Mouse (Mus musculus): ENCODE results near the gene Arhgap15. TPM values are rescaled to one million over a fixed set of nuclear protein-coding genes. Genes with fewer than 3 reads are reported as not detected.

Arhgap15 gene
- total RNA-seq, 2 experiments from 2014 or later: 9.4 to 9.5 TPM

- Histone ChIP-seq H3K4me3 (no peak overlapping the region), H3K27ac (no peak overlapping the region)
- TF ChIP-seq CTCF (conservative IDR thresholded peaks at IDR 0.05): no peak
- DNase-seq (ENCODE audit: low spot score in 2 of 2): no peak
These were observed 403.7 kb downstream of the Arhgap15 start for GRCm38 (mm10) chr2:44152301-44152700.

- DNase-seq (ENCODE audit: low spot score in 2 of 2): no peak
- no peak overlapping the region for H3K27ac ChIP-seq
- TF ChIP-seq CTCF (conservative IDR thresholded peaks at IDR 0.05): no peak
- H3K4me3 ChIP-seq: no peak overlapping the region
These were observed 411.7 kb downstream of the Arhgap15 start for GRCm38 (mm10) chr2:44160358-44160757.

- no peak for TF ChIP-seq CTCF (conservative IDR thresholded peaks at IDR 0.05)
- Histone ChIP-seq H3K27ac (peak overlapping the region; percentile 60), H3K4me3 (no peak overlapping the region)
- no peak for DNase-seq (ENCODE audit: low spot score in 2 of 2)
These were observed 417.2 kb downstream of the Arhgap15 start for GRCm38 (mm10) chr2:44165789-44166188.

GRCm38 (mm10) chr2:44166716-44167115 is 418.1 kb downstream of the Arhgap15 start:
- no peak for DNase-seq (ENCODE audit: low spot score in 2 of 2)
- Histone ChIP-seq H3K27ac (no peak overlapping the region), H3K4me3 (no peak overlapping the region)
- no peak for TF ChIP-seq CTCF (conservative IDR thresholded peaks at IDR 0.05)

- no peak for TF ChIP-seq CTCF (conservative IDR thresholded peaks at IDR 0.05)
- no peak for DNase-seq (ENCODE audit: low spot score in 2 of 2)
- Histone ChIP-seq H3K4me3 (no peak overlapping the region), H3K27ac (no peak overlapping the region)
These were observed 435.9 kb downstream of the Arhgap15 start for GRCm38 (mm10) chr2:44184476-44184875.

- Histone ChIP-seq H3K27ac (no peak overlapping the region), H3K4me3 (no peak overlapping the region)
- TF ChIP-seq CTCF (conservative IDR thresholded peaks at IDR 0.05): peak; percentile 59
- no peak for DNase-seq (ENCODE audit: low spot score in 2 of 2)
These were observed 442.1 kb downstream of the Arhgap15 start for GRCm38 (mm10) chr2:44190749-44191148.

- TF ChIP-seq CTCF (conservative IDR thresholded peaks at IDR 0.05): no peak
- H3K27ac ChIP-seq: no peak overlapping the region
- H3K4me3 ChIP-seq: no peak overlapping the region
These were observed 443.4 kb downstream of the Arhgap15 start for GRCm38 (mm10) chr2:44192058-44192457.

GRCm38 (mm10) chr2:44215506-44215905 is 466.9 kb downstream of the Arhgap15 start:
- Histone ChIP-seq H3K4me3 (no peak overlapping the region), H3K27ac (no peak overlapping the region)
- TF ChIP-seq CTCF (conservative IDR thresholded peaks at IDR 0.05): no peak
- DNase-seq (ENCODE audit: low spot score in 2 of 2): no peak

More at GRCm38 (mm10) chr2:44192058-44192457, 443.4 kb downstream of the Arhgap15 start:
- DNase-seq (ENCODE audit: low spot score in 2 of 2): no peak

GRCm38 (mm10) chr2:44217811-44218210 is 469.2 kb downstream of the Arhgap15 start:
- no peak for TF ChIP-seq CTCF (conservative IDR thresholded peaks at IDR 0.05)
- H3K4me3 ChIP-seq: no peak overlapping the region
- DNase-seq (ENCODE audit: low spot score in 2 of 2): no peak
- no peak overlapping the region for H3K27ac ChIP-seq

- no peak overlapping the region for H3K4me3 ChIP-seq
- no peak for TF ChIP-seq CTCF (conservative IDR thresholded peaks at IDR 0.05)
- no peak overlapping the region for H3K27ac ChIP-seq
- DNase-seq (ENCODE audit: low spot score in 2 of 2): no peak
These were observed 469.7 kb downstream of the Arhgap15 start for GRCm38 (mm10) chr2:44218317-44218716.

- TF ChIP-seq CTCF (conservative IDR thresholded peaks at IDR 0.05): no peak
- H3K4me3 ChIP-seq: no peak overlapping the region
- no peak for DNase-seq (ENCODE audit: low spot score in 2 of 2)
- no peak overlapping the region for H3K27ac ChIP-seq
These were observed 473.1 kb downstream of the Arhgap15 start for GRCm38 (mm10) chr2:44221686-44222085.

- H3K27ac ChIP-seq: peak overlapping the region; percentile 40; the same call in 1 of the 2 replicates
- H3K4me3 ChIP-seq: no peak overlapping the region
- DNase-seq (ENCODE audit: low spot score in 2 of 2): no peak
- no peak for TF ChIP-seq CTCF (conservative IDR thresholded peaks at IDR 0.05)
These were observed 473.6 kb downstream of the Arhgap15 start for GRCm38 (mm10) chr2:44222176-44222753.

- DNase-seq (ENCODE audit: low spot score in 2 of 2): no peak
- H3K4me3 ChIP-seq: no peak overlapping the region
- peak overlapping the region; percentile 61 for H3K27ac ChIP-seq
- TF ChIP-seq CTCF (conservative IDR thresholded peaks at IDR 0.05): no peak
These were observed 486.2 kb downstream of the Arhgap15 start for GRCm38 (mm10) chr2:44234856-44235255.

- peak in 1 of 2 experiments; percentile 15 for DNase-seq (ENCODE audit: low spot score in 2 of 2)
- peak; percentile 62 for TF ChIP-seq CTCF (conservative IDR thresholded peaks at IDR 0.05)
- no peak overlapping the region for H3K4me3 ChIP-seq
- peak overlapping the region; percentile 90; the same call in 1 of the 2 replicates for H3K27ac ChIP-seq
These were observed 493.2 kb downstream of the Arhgap15 start for GRCm38 (mm10) chr2:44241657-44242454.
